8 mouse cellular contexts compared by ENCODE assay signal in the genomic region with DNA sequence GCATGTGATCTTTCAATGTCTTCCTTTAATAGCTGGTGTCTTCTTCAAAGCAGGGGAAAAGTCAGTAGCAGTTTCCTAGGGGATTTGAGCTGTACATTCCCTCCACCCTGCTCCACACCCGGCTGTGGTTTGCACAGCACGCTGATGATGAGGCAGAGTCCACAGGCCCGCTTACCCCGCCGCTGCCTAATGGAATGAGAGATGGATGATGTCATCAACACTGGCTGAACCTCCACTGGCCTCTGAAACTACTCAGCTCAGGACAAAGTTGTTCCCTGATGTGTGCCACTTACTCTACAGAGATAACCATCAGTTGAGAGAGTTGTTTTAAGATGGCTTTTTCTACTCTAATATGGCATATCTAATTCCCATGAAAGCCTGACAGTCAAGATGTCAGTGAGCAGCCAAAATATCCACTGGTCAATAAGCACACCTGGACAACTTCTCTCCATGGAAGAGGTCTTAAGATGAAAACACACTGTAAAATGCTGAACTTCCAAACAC.
DNase-seq lines count a peak whose midpoint lies in the region; ATAC-seq and TF ChIP-seq lines count a peak whose summit lies in the region.

No protein-coding gene starts in this region.

- H3K9ac ChIP-seq in hindbrain, embryonic 12.5 days = no peak overlapping the region
- no peak overlapping the region for H3K9ac ChIP-seq in liver, embryonic 14.5 days (replicated peaks)

- 43% methylated on average over 5 of the region's 5 CpGs for WGBS in hindbrain, embryonic 12.5 days
- WGBS in liver, embryonic 14.5 days (ENCODE audit: insufficient replicate concordance) = 57% methylated on average over 5 of the region's 5 CpGs

- peak overlapping the region; percentile 48 for H3K27ac ChIP-seq in hindbrain, embryonic 12.5 days
- no peak overlapping the region for H3K27ac ChIP-seq in liver, embryonic 14.5 days

- DNase-seq in urinary bladder, postnatal 14 days (ENCODE audit: low spot score) = peak; percentile 57
- no peak for DNase-seq in urinary bladder, postnatal 25 days (ENCODE audit: low spot score)
- DNase-seq in liver, embryonic 14.5 days (ENCODE audit: low read depth in 3 of 3, low spot score in 3 of 3) = no peak
- peak; percentile 23 for DNase-seq in yolk sac, embryonic 10.5 days (ENCODE audit: low spot score)
- DNase-seq in frontal cortex, adult 2 months (ENCODE audit: extremely low spot score in 1 of 2, low spot score in 1 of 2) = no peak
- DNase-seq in thymus, postnatal 36 days = no peak
- DNase-seq in cerebellum, adult 9-11 months = no peak

- no peaks in the 10 kb centered on the region for H3K9me3 ChIP-seq in hindbrain, embryonic 12.5 days (replicated peaks)
- no peaks in the 10 kb centered on the region for H3K9me3 ChIP-seq in liver, embryonic 14.5 days (ENCODE audit: control insufficient read depth, low read length)

- H3K4me1 ChIP-seq in hindbrain, embryonic 12.5 days = peaks cover 39% of the 10 kb centered on the region
- H3K4me1 ChIP-seq in liver, embryonic 14.5 days (replicated peaks; ENCODE audit: control insufficient read depth in 2 of 2, insufficient read depth in 2 of 2, low read length in 1 of 2) = peaks cover 4 to 5% of the 10 kb centered on the region in 2 experiments; a peak in 3 of 4 replicates

- no peak overlapping the region for H3K4me2 ChIP-seq in hindbrain, embryonic 12.5 days (replicated peaks)
- H3K4me2 ChIP-seq in liver, embryonic 14.5 days (ENCODE audit: low read depth) = no peak overlapping the region

- H3K36me3 ChIP-seq in hindbrain, embryonic 12.5 days = no peaks in the 10 kb centered on the region
- H3K36me3 ChIP-seq in liver, embryonic 14.5 days (replicated peaks; ENCODE audit: control insufficient read depth, insufficient read depth, low read depth) = no peaks in the 10 kb centered on the region

- no peak; the same call in 1 of the 2 replicates for ATAC-seq in hindbrain, embryonic 12.5 days (ENCODE audit: low FRiP score)
- ATAC-seq in liver, embryonic 14.5 days (ENCODE audit: insufficient read depth) = peak; percentile 64; the same call in 1 of the 2 replicates

- TF ChIP-seq CTCF in liver, embryonic 14.5 days (IDR thresholded peaks at IDR 0.05; ENCODE audit: low read depth) = no peak

- no peak for TF ChIP-seq EP300 in liver, embryonic 14.5 days (IDR thresholded peaks at IDR 0.05; ENCODE audit: low read depth)

- no peak overlapping the region for H3K4me3 ChIP-seq in hindbrain, embryonic 12.5 days
- H3K4me3 ChIP-seq in liver, embryonic 14.5 days (ENCODE audit: insufficient read depth in 1 of 2, low read depth in 2 of 2, low read length in 2 of 2) = no peak overlapping the region

- no peaks in the 10 kb centered on the region for H3K27me3 ChIP-seq in hindbrain, embryonic 12.5 days
- no peaks in the 10 kb centered on the region for H3K27me3 ChIP-seq in liver, embryonic 14.5 days (ENCODE audit: control insufficient read depth, insufficient read depth, low read length)

Comparison
In these comparisons a context has a peak if more than half of its experiments do, and no peak if none do; other contexts are left out.
1. DNase-seq: peak in urinary bladder, postnatal 14 days (single experiment) and yolk sac, embryonic 10.5 days (single experiment); none in urinary bladder, postnatal 25 days (single experiment), liver, embryonic 14.5 days (0 of 3), frontal cortex, adult 2 months (0 of 2), thymus, postnatal 36 days (0 of 2) and cerebellum, adult 9-11 months (single experiment).